Mouse (Mus musculus) heart, embryonic 16.5 days (tissue): ENCODE results near the gene Fut2. TPM values are rescaled to one million over a fixed set of nuclear protein-coding genes. Genes with fewer than 3 reads are reported as not detected.

Experiments
- ATAC-seq: fragments of 200-750 bp; cut with Nextera tagmentation; replicated peaks from 2 replicates; pipeline ENCODE4 v1.8.0; 2017; ENCODE audit warnings: moderate number of reproducible peaks; ENCODE audit not compliant: insufficient read depth, low FRiP score; ENCODE audit errors: extremely low read depth
- H3K27ac ChIP-seq: fragments of 300-500 bp; sonication (generic); 2 replicates; pipeline ENCODE4 v1.5.1; 2014; ENCODE audit warnings: mild to moderate bottlenecking, low read length, control low read depth, moderate library complexity
- H3K27me3 ChIP-seq: fragments of 300-500 bp; sonication (generic); 2 replicates; pipeline ENCODE4 v1.6.1; 2014; ENCODE audit warnings: low read length, mixed read lengths; ENCODE audit not compliant: control insufficient read depth, insufficient read depth
- H3K36me3 ChIP-seq: fragments of 300-500 bp; sonication (generic); 2 replicates; pipeline ENCODE4 v1.6.1; 2014; ENCODE audit not compliant: control insufficient read depth, insufficient read depth
- H3K4me1 ChIP-seq: fragments of 300-500 bp; sonication (generic); 2 replicates; pipeline ENCODE4 v1.6.1; 2014; ENCODE audit warnings: low read length, mixed read lengths; ENCODE audit not compliant: control insufficient read depth, insufficient read depth
- H3K4me2 ChIP-seq: fragments of 300-500 bp; sonication (generic); 2 replicates; pipeline ENCODE4 v1.6.1; 2014; ENCODE audit warnings: low read depth, mild to moderate bottlenecking, control low read depth, low read length
- H3K4me3 ChIP-seq: fragments of 300-500 bp; sonication (generic); 2 replicates; pipeline ENCODE4 v1.5.1; 2014; ENCODE audit warnings: mild to moderate bottlenecking, control low read depth, low read length
- H3K9ac ChIP-seq: fragments of 300-500 bp; sonication (generic); 2 replicates; pipeline ENCODE4 v1.6.1; 2014; ENCODE audit warnings: low read length, control low read depth
- H3K9me3 ChIP-seq: fragments of 300-500 bp; sonication (generic); replicated peaks from 2 replicates; pipeline ENCODE4 v1.6.1; 2016; ENCODE audit warnings: low read length; ENCODE audit not compliant: control insufficient read depth
- WGBS: fragments of 180-500 bp; shearing (Covaris S2); extraction: QIAGEN DNeasy Blood & Tissue Kit; methylation state at CpG from one replicate; pipeline ENCODE4 v1.1.7; 2014; 5-methylcytosine and 5-hydroxymethylcytosine counted together
- polyA plus RNA-seq: library from polyadenylated mRNA; unstranded; fragments of >200 nt; fragmentation: Nextera tagmentation; extraction: Ambion mirVana; gene quantifications from 2 replicates; pipeline ENCODE4 v1.2.1, GENCODE M21; 2015

Fut2 gene
- polyA plus RNA-seq, 1 experiment from 2014 or later, result 1.6 TPM

DNA sequence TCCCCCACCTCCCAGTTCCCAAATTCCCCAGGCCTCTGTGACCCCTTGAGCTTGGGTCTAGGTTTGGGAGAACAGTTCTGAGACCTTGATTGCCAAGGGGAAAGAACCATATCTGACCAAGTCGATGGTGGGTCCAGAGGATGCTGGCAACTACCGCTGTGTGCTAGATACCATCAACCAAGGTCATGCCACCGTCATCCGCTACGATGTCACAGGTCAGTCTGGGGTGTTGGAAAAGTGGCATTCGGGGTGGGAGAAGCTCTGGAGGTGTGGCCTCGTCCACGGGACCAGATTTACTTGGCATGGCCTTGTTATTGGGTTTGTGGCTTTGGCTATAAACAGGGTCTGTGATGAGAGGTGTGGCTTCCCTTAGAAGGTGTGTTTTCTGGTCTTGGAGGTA, 40.7 kb downstream of the Fut2 start:
- no peak overlapping the region for H3K4me2 ChIP-seq
- ATAC-seq, result no peak
- no peaks in the 10 kb centered on the region for H3K36me3 ChIP-seq
- no peaks in the 10 kb centered on the region for H3K9me3 ChIP-seq
- H3K4me3 ChIP-seq, result no peak overlapping the region
- H3K4me1 ChIP-seq, result peaks cover 2% of the 10 kb centered on the region; the same call in 1 of the 2 replicates
- 91% methylated on average over 8 of the region's 8 CpGs for WGBS
- no peak overlapping the region for H3K9ac ChIP-seq
- peaks cover 8% of the 10 kb centered on the region; the same call in 1 of the 2 replicates for H3K27me3 ChIP-seq
- H3K27ac ChIP-seq, result no peak overlapping the region

DNA sequence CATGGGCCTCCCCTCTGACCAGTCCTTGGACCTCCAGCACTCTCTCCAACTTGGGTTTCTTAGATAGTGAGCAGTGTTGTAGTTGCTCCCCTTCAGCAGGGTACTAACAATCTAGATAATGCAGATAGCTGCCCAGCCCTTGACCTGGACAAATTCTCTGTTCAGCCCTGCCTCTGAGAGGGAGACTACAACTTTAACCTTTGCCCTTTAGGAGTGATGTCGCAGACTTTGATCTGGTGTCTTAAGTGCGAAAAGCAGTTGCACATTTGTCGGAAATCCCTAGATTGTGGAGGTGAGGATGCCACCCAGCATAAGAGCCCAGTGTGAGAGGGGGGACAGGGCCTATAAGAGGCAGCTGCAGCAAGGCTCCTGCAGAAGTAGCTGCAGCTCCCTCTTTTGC, 41.5 kb downstream of the Fut2 start:
- Histone ChIP-seq H3K9ac (no peak overlapping the region), H3K27ac (no peak overlapping the region), H3K9me3 (no peaks in the 10 kb centered on the region), H3K4me2 (no peak overlapping the region), H3K4me1 (peaks cover 2% of the 10 kb centered on the region; the same call in 1 of the 2 replicates), H3K4me3 (no peak overlapping the region), H3K27me3 (peaks cover 8% of the 10 kb centered on the region; the same call in 1 of the 2 replicates), H3K36me3 (no peaks in the 10 kb centered on the region)
- no peak for ATAC-seq
- 60% methylated on average over 3 of the region's 3 CpGs for WGBS

DNA sequence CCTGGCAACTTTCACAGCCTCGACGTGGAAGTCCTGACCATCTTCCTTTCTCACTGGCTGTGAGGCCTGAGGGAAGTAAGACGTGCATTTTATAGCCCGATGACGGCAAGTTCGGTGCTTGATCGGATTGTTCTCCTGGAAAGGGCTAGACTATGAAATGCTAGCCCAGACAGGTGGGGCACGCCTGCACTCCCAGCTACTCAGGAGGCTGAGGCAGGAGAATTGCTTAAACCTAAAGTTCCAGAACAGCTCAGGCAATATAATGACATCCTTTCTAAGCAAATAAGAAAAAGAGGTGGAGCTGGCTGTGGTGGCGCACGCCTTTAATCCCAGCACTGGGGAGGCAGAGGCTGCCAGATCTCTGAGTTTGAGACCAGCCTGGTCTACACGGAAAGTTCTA, 42.7 kb downstream of the Fut2 start:
- peaks cover 2% of the 10 kb centered on the region; the same call in 1 of the 2 replicates for H3K4me1 ChIP-seq
- no peak overlapping the region for H3K27ac ChIP-seq
- H3K4me2 ChIP-seq, result no peak overlapping the region
- peaks cover 17% of the 10 kb centered on the region for H3K27me3 ChIP-seq
- no peaks in the 10 kb centered on the region for H3K36me3 ChIP-seq
- H3K9ac ChIP-seq, result no peak overlapping the region
- no peak overlapping the region for H3K4me3 ChIP-seq
- ATAC-seq, result no peak
- 92% methylated on average over 11 of the region's 11 CpGs for WGBS
- no peaks in the 10 kb centered on the region for H3K9me3 ChIP-seq

DNA sequence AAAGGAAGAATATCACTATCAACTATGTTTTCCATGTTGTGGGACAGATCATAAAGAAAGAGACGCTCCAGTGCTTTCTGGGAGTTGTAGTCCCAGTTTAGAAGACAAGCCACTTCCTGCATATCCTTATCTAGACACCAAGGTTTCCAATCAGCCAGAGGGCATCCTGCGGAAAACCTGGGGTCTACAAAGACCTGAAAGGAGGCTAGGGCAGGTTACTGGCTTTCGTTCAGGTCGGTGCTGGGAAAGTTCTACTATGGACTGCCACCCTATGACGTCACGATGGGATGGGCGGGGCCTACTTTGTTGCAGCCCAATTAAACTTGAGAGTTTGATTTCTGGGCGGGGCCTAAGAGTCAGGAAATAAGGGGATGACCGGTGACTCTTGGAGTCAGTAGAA, 44.8 kb downstream of the Fut2 start, which contains the start of gene Izumo1:
Gene Izumo1 (plus strand): TSS at position 369 of the 400 bp plus-strand sequence.
- H3K4me3 ChIP-seq, result no peak within 1 kb of the TSS
- 23% methylated on average over 9 of the region's 9 CpGs for WGBS
- H3K4me2 ChIP-seq, result peak within 1 kb of the TSS; percentile 8; the same call in 1 of the 2 replicates
- peaks cover 27% of the 10 kb centered on the region for H3K27me3 ChIP-seq
- H3K36me3 ChIP-seq, result no peaks in the 10 kb centered on the region
- no peaks in the 10 kb centered on the region for H3K4me1 ChIP-seq
- no peak for ATAC-seq
- H3K27ac ChIP-seq, result no peak within 1 kb of the TSS
- H3K9ac ChIP-seq, result no peak within 1 kb of the TSS
- no peaks in the 10 kb centered on the region for H3K9me3 ChIP-seq

DNA sequence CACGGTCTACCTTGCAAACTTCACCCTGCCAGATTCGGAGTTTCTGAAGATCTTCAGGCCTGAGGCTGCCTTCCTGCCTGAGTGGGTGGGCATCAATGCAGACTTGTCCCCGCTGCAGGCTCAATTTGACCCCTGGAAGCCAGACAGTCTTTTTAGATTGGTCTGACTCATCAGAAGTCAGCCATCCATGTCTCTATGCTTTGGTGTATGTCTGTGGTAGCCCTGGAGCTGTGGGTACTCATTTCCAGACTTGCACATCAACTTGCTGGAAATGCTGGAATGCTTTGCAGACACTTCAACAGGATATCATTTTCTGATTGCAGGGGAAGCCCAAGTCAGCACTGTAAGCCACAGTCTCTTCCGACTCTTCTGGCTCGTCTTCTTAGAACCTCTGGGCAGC, 46.6 kb downstream of the Fut2 start:
- H3K27me3 ChIP-seq, result peaks cover 34% of the 10 kb centered on the region
- 74% methylated on average over 5 of the region's 5 CpGs for WGBS

DNA sequence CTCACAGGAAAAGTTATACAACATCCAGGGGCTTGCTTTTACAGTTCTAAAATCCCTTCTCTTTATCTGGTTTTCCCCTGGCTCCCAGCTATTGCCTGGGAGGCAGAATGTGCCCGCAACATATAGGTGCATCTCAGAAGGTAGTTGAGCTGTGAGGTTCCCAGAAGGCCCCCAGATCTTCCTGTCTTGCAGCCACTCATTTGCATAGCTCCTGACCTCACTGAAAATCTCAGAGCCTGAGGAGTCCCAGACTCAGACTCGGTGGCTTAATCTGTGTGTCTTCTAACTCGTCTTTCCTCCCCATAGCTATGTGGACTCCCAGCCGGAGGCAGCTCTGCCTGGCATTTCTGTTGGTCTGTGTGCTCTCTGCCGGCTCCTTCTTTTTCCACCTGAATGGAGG, 47.9 kb downstream of the Fut2 start:
- H3K4me2 ChIP-seq, result no peak overlapping the region
- WGBS, result 75% methylated on average over 5 of the region's 5 CpGs
- H3K27ac ChIP-seq, result no peak overlapping the region
- H3K4me3 ChIP-seq, result no peak overlapping the region
- H3K9me3 ChIP-seq, result no peaks in the 10 kb centered on the region
- H3K9ac ChIP-seq, result no peak overlapping the region
- no peak for ATAC-seq
- peaks cover 2% of the 10 kb centered on the region; the same call in 1 of the 2 replicates for H3K4me1 ChIP-seq
- no peaks in the 10 kb centered on the region for H3K36me3 ChIP-seq
- peaks cover 34% of the 10 kb centered on the region for H3K27me3 ChIP-seq

More for the DNA sequence above, 46.6 kb downstream of the Fut2 start:
- Histone ChIP-seq H3K4me1 (peaks cover 2% of the 10 kb centered on the region; the same call in 1 of the 2 replicates), H3K36me3 (no peaks in the 10 kb centered on the region), H3K4me2 (no peak overlapping the region), H3K9ac (no peak overlapping the region), H3K9me3 (no peaks in the 10 kb centered on the region), H3K4me3 (no peak overlapping the region), H3K27ac (no peak overlapping the region)
- ATAC-seq, result no peak

DNA sequence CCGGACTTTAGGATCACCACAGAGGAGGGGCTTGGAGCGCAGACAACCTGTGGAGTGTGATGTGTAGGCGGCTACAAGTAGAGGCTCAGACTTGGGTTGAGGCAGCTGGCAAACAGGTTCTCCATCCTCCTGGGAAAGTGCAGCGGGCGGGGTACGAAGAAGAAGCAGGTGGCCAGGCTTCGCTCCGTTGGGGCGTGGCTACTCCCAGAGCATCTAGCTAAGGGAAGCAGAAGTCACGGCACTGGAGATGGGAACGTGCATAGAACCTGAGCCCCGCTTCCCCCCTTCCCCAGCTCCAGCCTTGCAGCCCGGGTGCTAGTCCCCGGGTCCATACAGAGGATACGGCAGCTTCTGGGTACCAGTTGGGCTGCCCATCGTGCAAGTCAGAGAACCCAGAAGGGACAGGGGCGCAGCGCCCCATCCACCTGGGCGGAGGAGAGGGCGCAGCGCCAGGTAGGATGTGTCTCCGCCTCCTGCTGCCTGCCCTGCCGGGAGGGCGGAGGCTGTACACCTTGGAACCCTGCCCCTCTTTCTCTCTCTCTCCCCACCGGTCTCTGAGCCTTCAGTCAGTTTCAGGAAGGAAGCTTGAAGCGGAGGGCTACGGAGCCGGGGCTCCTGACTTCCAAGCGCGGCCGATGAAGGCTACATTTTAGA, 49.0 kb downstream of the Fut2 start, which contains the start of gene Fut1:
Gene Fut1 (plus strand): TSS at position 248 of the 654 bp plus-strand sequence.
- Histone ChIP-seq H3K36me3 (no peaks in the 10 kb centered on the region), H3K4me2 (peak within 1 kb of the TSS; percentile 28), H3K4me1 (peaks cover 2% of the 10 kb centered on the region; the same call in 1 of the 2 replicates), H3K9ac (0 out of 2 replicates have a peak within 1 kb of the TSS, but pooled peaks have one; percentile 33), H3K4me3 (0 out of 2 replicates have a peak within 1 kb of the TSS, but pooled peaks have one; percentile 19), H3K9me3 (no peaks in the 10 kb centered on the region), H3K27me3 (peaks cover 34% of the 10 kb centered on the region), H3K27ac (no peak within 1 kb of the TSS)
- no peak for ATAC-seq
- WGBS, result 8% methylated on average over 31 of the region's 31 CpGs

DNA sequence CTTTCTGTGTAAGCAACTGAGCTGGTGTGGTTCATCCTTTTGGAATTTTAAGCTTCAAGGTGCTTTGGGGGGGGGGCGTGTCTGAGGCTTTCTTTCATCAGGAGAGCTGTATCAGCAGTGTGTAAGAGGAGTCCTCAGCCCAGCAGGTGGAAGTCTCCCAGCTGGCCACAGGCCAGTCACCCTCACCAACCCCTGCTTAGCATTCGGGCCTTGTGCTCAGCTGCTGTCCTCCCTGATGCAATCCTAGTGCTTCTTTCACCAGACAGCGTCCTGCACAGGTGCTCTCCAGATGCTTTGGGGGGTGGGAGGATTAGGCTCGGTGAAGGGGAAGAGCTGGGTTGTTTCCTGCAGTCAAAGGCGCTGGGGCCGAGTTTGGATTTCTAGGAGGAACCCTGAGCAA, 49.9 kb downstream of the Fut2 start:
- H3K9me3 ChIP-seq, result no peaks in the 10 kb centered on the region
- no peaks in the 10 kb centered on the region for H3K36me3 ChIP-seq
- H3K9ac ChIP-seq, result no peak overlapping the region
- H3K27ac ChIP-seq, result no peak overlapping the region
- no peak overlapping the region for H3K4me3 ChIP-seq
- WGBS, result 24% methylated on average over 6 of the region's 6 CpGs
- H3K4me2 ChIP-seq, result no peak overlapping the region
- 0 out of 2 replicates have a peak, but pooled peaks have one; percentile 23 for ATAC-seq
- H3K27me3 ChIP-seq, result peaks cover 34% of the 10 kb centered on the region
- peaks cover 2% of the 10 kb centered on the region; the same call in 1 of the 2 replicates for H3K4me1 ChIP-seq

DNA sequence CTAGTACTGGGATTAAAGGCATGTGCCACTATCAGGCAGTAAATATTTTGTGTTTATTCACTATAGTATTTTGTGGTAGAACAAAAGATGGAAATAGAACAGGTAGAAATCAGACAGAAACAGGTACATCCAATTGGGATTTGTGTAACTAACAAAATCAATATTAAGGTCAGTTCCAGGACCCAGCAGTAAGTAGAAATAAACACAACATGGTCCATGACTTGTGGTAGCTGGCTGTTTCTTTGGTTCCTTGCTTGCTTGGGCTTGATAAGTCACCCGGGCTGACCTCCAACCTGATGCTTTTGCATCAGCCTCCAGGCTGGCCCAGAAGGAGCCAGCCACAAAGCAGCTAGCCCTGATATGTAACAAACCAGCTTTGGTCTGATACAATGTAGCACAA, 56.7 kb downstream of the Fut2 start:
- no peak overlapping the region for H3K9ac ChIP-seq
- H3K4me1 ChIP-seq, result no peaks in the 10 kb centered on the region
- ATAC-seq, result no peak
- no peak overlapping the region for H3K27ac ChIP-seq
- H3K4me3 ChIP-seq, result no peak overlapping the region
- no peaks in the 10 kb centered on the region for H3K9me3 ChIP-seq
- 39% methylated on average over 1 of the region's 1 CpGs for WGBS
- no peak overlapping the region for H3K4me2 ChIP-seq
- no peaks in the 10 kb centered on the region for H3K36me3 ChIP-seq
- H3K27me3 ChIP-seq, result no peaks in the 10 kb centered on the region; the same call in 1 of the 2 replicates
